Mouse (Mus musculus) G1E (cell line): ENCODE measurements around the gene Egfl7. TPM values are rescaled to one million over a fixed set of nuclear protein-coding genes. Genes with fewer than 3 reads are reported as not detected.
A peak's percentile ranks its signal among the peaks of the same experiment; 100 is the strongest.

Experiments
- ATAC-seq: 2 replicates; pipeline ENCODE4 v1.8.0; 2016; ENCODE audit warnings: mild to moderate bottlenecking; ENCODE audit not compliant: insufficient number of reproducible peaks, poor library complexity, low FRiP score, severe bottlenecking; ENCODE audit errors: extremely low read depth
- DNase-seq: peaks from one replicate; pipeline ENCODE4 v3.0.0; 2012; ENCODE audit warnings: low spot score
- H3K27me3 ChIP-seq: 2 replicates; pipeline ENCODE4 v1.6.1; 2012; ENCODE audit warnings: mild to moderate bottlenecking, low read length, inconsistent platforms; ENCODE audit not compliant: insufficient read depth
- H3K36me3 ChIP-seq: replicated peaks from 2 replicates; pipeline ENCODE3; 2012; ENCODE audit warnings: mild to moderate bottlenecking, inconsistent platforms
- H3K4me1 ChIP-seq: 2 replicates; pipeline ENCODE4 v1.6.1; 2012; ENCODE audit warnings: low read depth, low read length, inconsistent platforms, mixed read lengths; ENCODE audit not compliant: insufficient read depth
- H3K4me3 ChIP-seq: 2 replicates; pipeline ENCODE4 v1.5.1; 2012; ENCODE audit warnings: low read depth, mild to moderate bottlenecking, inconsistent platforms, low read length, moderate library complexity, mixed read lengths
- H3K9me3 ChIP-seq: replicated peaks from 2 replicates; pipeline ENCODE4 v1.6.1; 2012; ENCODE audit warnings: inconsistent platforms
- CTCF ChIP-seq: IDR thresholded peaks from 2 replicates; pipeline ENCODE4 v1.5.1; 2012; ENCODE audit warnings: low read depth, low read length, inconsistent platforms, mixed read lengths
- GATA1 ChIP-seq: IDR thresholded peaks from 2 replicates; pipeline ENCODE4 v1.6.1; 2012; ENCODE audit warnings: borderline replicate concordance, low read length, inconsistent platforms, mixed read lengths
- GATA2 ChIP-seq: IDR thresholded peaks from 2 replicates; pipeline ENCODE4 v1.6.1; 2012; ENCODE audit warnings: low read depth, low read length, inconsistent platforms, borderline replicate concordance
- POLR2AphosphoS5 ChIP-seq: IDR thresholded peaks from 2 replicates; pipeline ENCODE4 v1.6.1; 2012; ENCODE audit warnings: low read depth, low read length, inconsistent platforms; ENCODE audit not compliant: insufficient replicate concordance
- TAL1 ChIP-seq: conservative IDR thresholded peaks from 2 replicates; pipeline ENCODE4 v1.6.1; 2012; ENCODE audit warnings: low read depth, low read length, inconsistent platforms, mixed read lengths
- polyA plus RNA-seq: library from polyadenylated mRNA; stranded (reverse); fragments of >175 nt; gene quantifications from 2 replicates; pipeline ENCODE4 v1.2.3, GENCODE M21; 2012
- total RNA-seq, 2 experiments: library from RNA; stranded (forward) in 1 of 2; stranded (reverse) in 1 of 2; fragments of 200-1000 nt in 1 of 2; fragments of >200 nt in 1 of 2; fragmentation: Nextera tagmentation in 1 of 2; gene quantifications; 2 replicates each; pipeline ENCODE4 v1.2.3; 2014 to 2017

The Egfl7 gene
- total and polyA plus RNA-seq, 3 experiments: 29.6 to 160 (median 136) TPM

- ATAC-seq (no peak), DNase-seq (no peak)
- TF ChIP-seq POLR2AphosphoS5: no peak
- TF ChIP-seq GATA1: no peak
- no peak for TF ChIP-seq GATA2
- no peak for TF ChIP-seq CTCF
- no peak for TF ChIP-seq TAL1
- H3K9me3 ChIP-seq: no peaks in the 10 kb centered on the region
- no peaks in the 10 kb centered on the region for H3K4me1 ChIP-seq
- no peaks in the 10 kb centered on the region for H3K36me3 ChIP-seq
- H3K27me3 ChIP-seq: peaks cover 37% of the 10 kb centered on the region
- H3K4me3 ChIP-seq: no peak overlapping the region
Measured at GRCm38 (mm10) chr2:26540721-26541120, 39.1 kb upstream of the Egfl7 start.

GRCm38 (mm10) chr2:26541258-26541910, 38.4 kb upstream of the Egfl7 start:
- no peak for DNase-seq
- Histone ChIP-seq H3K4me1 (no peaks in the 10 kb centered on the region), H3K27me3 (peaks cover 33% of the 10 kb centered on the region), H3K4me3 (no peak overlapping the region), H3K9me3 (no peaks in the 10 kb centered on the region), H3K36me3 (no peaks in the 10 kb centered on the region)
- no peak for ATAC-seq
- TF ChIP-seq TAL1 (no peak), GATA2 (no peak), GATA1 (no peak), CTCF (no peak), POLR2AphosphoS5 (no peak)

- no peaks in the 10 kb centered on the region for H3K9me3 ChIP-seq
- ATAC-seq (no peak), DNase-seq (no peak)
- H3K4me1 ChIP-seq: no peaks in the 10 kb centered on the region
- peaks cover 47% of the 10 kb centered on the region for H3K27me3 ChIP-seq
- TF ChIP-seq CTCF (no peak), POLR2AphosphoS5 (no peak), GATA1 (no peak), GATA2 (no peak), TAL1 (no peak)
- no peak overlapping the region for H3K4me3 ChIP-seq
- no peaks in the 10 kb centered on the region for H3K36me3 ChIP-seq
Measured at GRCm38 (mm10) chr2:26543155-26543554, 36.7 kb upstream of the Egfl7 start.

GRCm38 (mm10) chr2:26543768-26544167, 36.0 kb upstream of the Egfl7 start:
- H3K36me3 ChIP-seq: no peaks in the 10 kb centered on the region
- no peak for ATAC-seq
- TF ChIP-seq GATA2: no peak
- no peak for TF ChIP-seq TAL1
- no peak for TF ChIP-seq CTCF
- TF ChIP-seq GATA1: no peak
- no peak for DNase-seq
- no peaks in the 10 kb centered on the region for H3K4me1 ChIP-seq
- H3K4me3 ChIP-seq: no peak overlapping the region
- peaks cover 49% of the 10 kb centered on the region for H3K27me3 ChIP-seq
- H3K9me3 ChIP-seq: no peaks in the 10 kb centered on the region

- TF ChIP-seq CTCF: 0 out of 2 replicates have a peak, but pooled peaks have one; percentile 3
- no peak for TF ChIP-seq TAL1
- no peak for TF ChIP-seq GATA2
- peaks cover 48% of the 10 kb centered on the region for H3K27me3 ChIP-seq
- no peaks in the 10 kb centered on the region for H3K4me1 ChIP-seq
- ATAC-seq (no peak), DNase-seq (no peak)
- H3K36me3 ChIP-seq: no peaks in the 10 kb centered on the region
- H3K9me3 ChIP-seq: no peaks in the 10 kb centered on the region
- H3K4me3 ChIP-seq: no peak overlapping the region
Measured at GRCm38 (mm10) chr2:26544265-26544664, 35.5 kb upstream of the Egfl7 start.

GRCm38 (mm10) chr2:26547481-26547880, 32.3 kb upstream of the Egfl7 start:
- no peak for TF ChIP-seq TAL1
- TF ChIP-seq CTCF: no peak
- no peak for TF ChIP-seq GATA2
- TF ChIP-seq GATA1: no peak
- no peak for TF ChIP-seq POLR2AphosphoS5
- Histone ChIP-seq H3K27me3 (peaks cover 51% of the 10 kb centered on the region), H3K4me3 (no peak overlapping the region), H3K9me3 (no peaks in the 10 kb centered on the region), H3K36me3 (no peaks in the 10 kb centered on the region), H3K4me1 (peaks cover 19% of the 10 kb centered on the region)
- DNase-seq (no peak), ATAC-seq (no peak)

- no peaks in the 10 kb centered on the region for H3K36me3 ChIP-seq
- ATAC-seq (no peak), DNase-seq (no peak)
- peaks cover 41% of the 10 kb centered on the region for H3K4me1 ChIP-seq
- TF ChIP-seq TAL1 (no peak), CTCF (no peak), GATA2 (no peak), GATA1 (no peak), POLR2AphosphoS5 (no peak)
- H3K27me3 ChIP-seq: peaks cover 55% of the 10 kb centered on the region
- H3K4me3 ChIP-seq: no peak overlapping the region
- H3K9me3 ChIP-seq: no peaks in the 10 kb centered on the region
Measured at GRCm38 (mm10) chr2:26549801-26550200, 30.0 kb upstream of the Egfl7 start.
